Mouse (Mus musculus) olfactory bulb, adult 2 months (tissue): ENCODE results near the gene Ina. TPM values are rescaled to one million over a fixed set of nuclear protein-coding genes. Genes with fewer than 3 reads are reported as not detected.
A peak's percentile ranks its signal among the peaks of the same experiment; 100 is the strongest.
"Not testable (repeated sequence)": the region's sequence is repeated elsewhere in the genome, so short reads cannot be mapped to it uniquely, and the experiment has no call there.

Source experiments
- H3K27ac ChIP-seq: fragments of 200-500 bp; 2 replicates; pipeline ENCODE4 v1.5.1; 2012; ENCODE audit warnings: low read depth, low read length; ENCODE audit not compliant: insufficient read depth
- H3K4me1 ChIP-seq: fragments of 200-500 bp; 2 replicates; pipeline ENCODE4 v1.6.1; 2012; ENCODE audit warnings: low read length; ENCODE audit not compliant: control insufficient read depth, insufficient read depth
- H3K4me3 ChIP-seq: fragments of 200-500 bp; 2 replicates; pipeline ENCODE4 v1.5.1; 2012; ENCODE audit warnings: mild to moderate bottlenecking, low read depth, low read length, moderate library complexity; ENCODE audit not compliant: insufficient read depth
- CTCF ChIP-seq: fragments of 200-500 bp; IDR thresholded peaks from 2 replicates; pipeline ENCODE4 v1.5.1; 2012; ENCODE audit warnings: low read depth, mild to moderate bottlenecking, low read length, moderate library complexity; ENCODE audit not compliant: insufficient read depth
- POLR2A ChIP-seq: fragments of 200-500 bp; IDR thresholded peaks from 2 replicates; pipeline ENCODE4 v1.6.1; 2012; ENCODE audit warnings: mild to moderate bottlenecking, low read depth, low read length, moderate library complexity; ENCODE audit not compliant: insufficient read depth
- WGBS: fragments of 180-500 bp; shearing (Covaris S2); methylation state at CpG from one replicate; pipeline ENCODE4 v1.1.7; 2018; 5-methylcytosine and 5-hydroxymethylcytosine counted together
- polyA plus RNA-seq: library from polyadenylated mRNA; stranded (reverse); fragments of >200 nt; gene quantifications from 2 replicates; pipeline ENCODE4 v1.2.4, GENCODE M21; 2012; ENCODE audit warnings: low replicate concordance; ENCODE audit not compliant: missing spikeins, insufficient read depth, insufficient read length

The Ina gene
- polyA plus RNA-seq, 1 experiment = not detected

DNA sequence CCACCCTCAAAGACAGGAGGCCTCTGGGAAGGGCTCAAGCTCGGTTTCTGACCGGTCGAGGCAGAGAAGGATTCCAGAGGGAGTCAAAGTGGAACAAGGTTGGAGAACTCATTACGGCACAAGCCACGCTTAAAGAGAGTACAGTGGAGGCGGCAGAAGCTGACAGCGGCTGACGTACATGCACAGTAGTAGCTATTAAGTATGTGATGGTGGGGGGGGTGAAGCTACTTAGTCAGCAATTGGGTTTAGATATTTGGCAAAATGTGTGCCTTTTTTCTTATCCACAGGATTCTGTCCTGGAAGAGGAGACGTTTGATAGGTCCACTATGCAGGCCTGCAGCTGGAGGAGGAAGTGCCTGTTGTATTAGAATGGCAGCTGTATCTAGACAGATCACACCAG is 42.8 kb upstream of the Ina start:
- WGBS = 33% methylated on average over 9 of the region's 9 CpGs
- H3K27ac ChIP-seq = peak overlapping the region; percentile 94
- TF ChIP-seq POLR2A = no peak
- TF ChIP-seq CTCF = no peak
- H3K4me1 ChIP-seq = peaks cover 38% of the 10 kb centered on the region
- H3K4me3 ChIP-seq = no peak overlapping the region

GRCm38 (mm10) chr19:46972159-46972558 is 42.3 kb upstream of the Ina start:
- no peak for TF ChIP-seq CTCF
- TF ChIP-seq POLR2A = no peak
- WGBS = 84% methylated on average over 3 of the region's 3 CpGs
- Histone ChIP-seq H3K4me3 (no peak overlapping the region), H3K27ac (peak overlapping the region; percentile 94), H3K4me1 (peaks cover 38% of the 10 kb centered on the region)

- WGBS = 56% methylated on average over 4 of the region's 4 CpGs
- Histone ChIP-seq H3K27ac (no peak overlapping the region), H3K4me1 (peaks cover 19% of the 10 kb centered on the region), H3K4me3 (no peak overlapping the region)
- TF ChIP-seq POLR2A (no peak), CTCF (no peak)
Measured at GRCm38 (mm10) chr19:46975565-46975964, 38.9 kb upstream of the Ina start.

GRCm38 (mm10) chr19:46975997-46976396 is 38.5 kb upstream of the Ina start:
- TF ChIP-seq POLR2A (no peak), CTCF (no peak)
- Histone ChIP-seq H3K4me1 (peaks cover 18% of the 10 kb centered on the region), H3K4me3 (no peak overlapping the region), H3K27ac (no peak overlapping the region)
- 87% methylated on average over 8 of the region's 8 CpGs for WGBS

DNA sequence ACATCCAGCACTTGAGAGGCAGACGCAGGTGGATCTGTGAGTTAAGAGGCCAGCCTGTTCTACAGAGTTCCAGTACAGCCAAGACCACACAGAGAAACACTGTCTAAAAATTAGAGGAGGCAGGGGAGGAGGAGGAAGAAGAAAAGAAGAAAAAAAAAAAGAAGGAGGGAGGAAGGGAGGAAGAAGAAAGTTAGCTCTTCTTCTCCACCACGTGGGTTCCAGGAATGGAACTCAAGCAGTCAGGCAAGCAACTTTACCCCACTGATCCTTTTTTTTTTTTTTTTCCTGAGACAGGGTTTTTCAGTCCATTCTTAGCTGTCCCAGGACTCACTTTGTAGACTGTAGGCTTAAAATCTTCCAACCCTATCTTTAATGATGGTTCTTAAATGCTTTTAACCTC is 37.8 kb upstream of the Ina start:
- WGBS = 62% methylated on average over 2 of the region's 2 CpGs
- peaks cover 11% of the 10 kb centered on the region for H3K4me1 ChIP-seq
- TF ChIP-seq CTCF = no peak
- TF ChIP-seq POLR2A = no peak
- no peak overlapping the region for H3K4me3 ChIP-seq
- no peak overlapping the region for H3K27ac ChIP-seq

DNA sequence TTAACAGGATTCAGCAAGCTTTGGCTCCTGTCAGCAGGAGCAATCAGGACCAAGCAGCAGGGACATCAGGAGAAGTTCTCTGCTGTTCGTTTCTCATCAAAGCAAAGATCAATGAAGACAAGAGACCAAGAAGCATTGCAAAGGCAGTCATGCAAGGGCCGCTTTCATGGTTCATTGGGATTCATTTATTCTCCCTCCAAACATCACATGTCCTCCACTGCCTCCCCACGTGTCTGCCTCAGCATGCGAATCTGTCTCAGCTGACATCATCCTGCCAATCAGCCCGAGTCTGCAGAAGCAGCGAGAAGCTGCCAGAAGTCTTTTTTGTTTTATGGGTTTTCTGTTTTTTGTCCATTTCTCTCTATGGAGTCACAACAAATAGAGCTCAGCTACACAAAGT is 37.0 kb upstream of the Ina start:
- no peak overlapping the region for H3K4me3 ChIP-seq
- H3K4me1 ChIP-seq = peaks cover 11% of the 10 kb centered on the region
- TF ChIP-seq POLR2A (no peak), CTCF (no peak)
- no peak overlapping the region for H3K27ac ChIP-seq
- 49% methylated on average over 6 of the region's 6 CpGs for WGBS

DNA sequence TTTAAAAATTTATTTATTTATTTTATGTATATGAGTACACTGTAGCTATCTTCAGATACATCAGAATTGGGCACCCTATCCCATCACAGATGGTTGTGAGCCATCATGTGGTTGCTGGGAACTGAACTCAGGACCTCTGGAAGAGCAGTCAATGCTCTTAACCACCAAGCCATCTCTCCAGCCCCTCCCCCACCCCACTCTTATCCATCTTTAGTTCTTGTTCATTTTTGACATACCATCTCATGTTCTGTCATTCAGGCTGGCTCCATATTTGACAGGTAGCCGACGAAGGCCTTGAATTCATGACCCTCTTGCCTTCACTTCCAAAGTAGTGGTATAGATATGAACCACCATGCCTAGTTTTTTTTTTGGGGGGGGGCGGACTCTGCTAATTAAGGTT is 36.4 kb upstream of the Ina start:
- 100% methylated on average over 3 of the region's 3 CpGs for WGBS

DNA sequence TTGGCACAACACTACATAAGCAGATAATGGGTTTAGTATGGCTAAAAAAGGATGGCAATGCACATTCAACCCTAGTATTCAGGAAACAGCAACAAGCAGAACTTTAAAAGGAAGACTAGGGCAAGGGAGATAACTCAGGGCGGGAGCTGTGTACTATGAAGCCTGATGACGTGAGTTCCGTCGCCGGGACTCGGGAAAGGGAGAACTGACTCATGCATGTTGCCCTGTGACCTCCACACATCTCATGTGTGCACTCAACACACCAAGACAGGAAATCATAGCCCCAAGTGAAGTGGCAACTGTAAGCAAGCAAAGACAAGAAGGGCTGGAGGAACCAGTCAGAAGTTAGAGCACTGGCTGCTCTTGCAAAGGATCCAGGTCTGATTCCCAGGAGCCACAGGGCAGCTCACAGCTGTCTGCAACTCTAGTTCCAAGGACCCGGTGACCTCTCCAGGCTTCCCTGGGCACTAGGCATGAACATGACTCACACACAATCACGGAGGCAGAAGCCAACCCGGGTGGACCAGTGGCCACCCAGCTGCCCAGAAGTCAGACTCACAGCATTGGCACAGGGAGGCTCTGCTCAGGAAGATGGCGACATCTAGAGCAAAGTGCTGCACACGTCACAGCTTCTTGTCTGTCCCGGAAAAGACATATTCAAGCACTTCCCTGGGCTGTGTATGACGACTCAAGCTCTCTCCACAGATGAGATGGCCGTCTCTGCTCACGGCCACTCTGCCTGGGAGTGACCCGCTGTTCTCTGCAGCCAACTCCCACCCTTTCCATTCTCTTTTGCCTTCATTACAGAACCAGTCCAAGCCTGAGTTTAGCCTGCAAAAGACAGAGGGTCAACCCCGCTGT is 35.3 kb upstream of the Ina start:
- TF ChIP-seq CTCF (no peak), POLR2A (no peak)
- no peak overlapping the region for H3K27ac ChIP-seq
- H3K4me1 ChIP-seq = peaks cover 7% of the 10 kb centered on the region; the same call in 1 of the 2 replicates
- no peak overlapping the region for H3K4me3 ChIP-seq
- 86% methylated on average over 17 of the region's 17 CpGs for WGBS

More for the DNA sequence above, 36.4 kb upstream of the Ina start:
- not testable (repeated sequence) for H3K27ac ChIP-seq, H3K4me1 ChIP-seq, H3K4me3 ChIP-seq

DNA sequence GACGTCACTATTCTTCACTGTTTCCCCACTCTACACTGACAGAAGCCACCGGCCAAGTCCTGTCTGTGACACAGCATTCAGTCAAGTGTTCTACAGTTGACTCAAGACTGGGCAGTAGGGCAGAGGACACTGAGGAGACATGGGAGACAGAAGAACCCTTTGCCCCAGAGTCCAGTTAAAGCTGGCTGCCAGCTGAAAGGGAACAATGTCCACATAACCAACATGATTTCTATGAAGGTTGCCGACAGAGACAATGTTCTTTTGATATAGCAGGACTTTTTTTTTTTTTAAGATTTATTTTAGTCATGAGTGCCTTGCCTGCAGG is 34.8 kb upstream of the Ina start:
- Histone ChIP-seq H3K4me3 (no peak overlapping the region), H3K27ac (no peak overlapping the region), H3K4me1 (peaks cover 7% of the 10 kb centered on the region; the same call in 1 of the 2 replicates)
- WGBS = 70% methylated on average over 3 of the region's 3 CpGs
- TF ChIP-seq POLR2A (no peak), CTCF (no peak)

- Histone ChIP-seq H3K4me1 (peaks cover 7% of the 10 kb centered on the region; the same call in 1 of the 2 replicates), H3K4me3 (no peak overlapping the region), H3K27ac (no peak overlapping the region)
- TF ChIP-seq CTCF = no peak
- TF ChIP-seq POLR2A = no peak
- WGBS = 53% methylated on average over 6 of the region's 6 CpGs
Measured at GRCm38 (mm10) chr19:46981462-46981861, 33.0 kb upstream of the Ina start.
